Mouse (Mus musculus) embryonic fibroblast, embryonic 13.5 days (primary cell): ENCODE measurements around the gene Mpig6b.

ENCODE experiments used
- CTCF ChIP-seq: IDR thresholded peaks from 2 replicates; pipeline ENCODE4 v1.5.1; 2011; ENCODE audit warnings: mild to moderate bottlenecking, control low read depth, low read length, moderate library complexity, borderline replicate concordance; ENCODE audit not compliant: insufficient read depth
- POLR2A ChIP-seq: IDR thresholded peaks from 2 replicates; pipeline ENCODE4 v1.6.1; 2011; ENCODE audit warnings: low read depth, mild to moderate bottlenecking, control low read depth, low read length, moderate library complexity

DNA sequence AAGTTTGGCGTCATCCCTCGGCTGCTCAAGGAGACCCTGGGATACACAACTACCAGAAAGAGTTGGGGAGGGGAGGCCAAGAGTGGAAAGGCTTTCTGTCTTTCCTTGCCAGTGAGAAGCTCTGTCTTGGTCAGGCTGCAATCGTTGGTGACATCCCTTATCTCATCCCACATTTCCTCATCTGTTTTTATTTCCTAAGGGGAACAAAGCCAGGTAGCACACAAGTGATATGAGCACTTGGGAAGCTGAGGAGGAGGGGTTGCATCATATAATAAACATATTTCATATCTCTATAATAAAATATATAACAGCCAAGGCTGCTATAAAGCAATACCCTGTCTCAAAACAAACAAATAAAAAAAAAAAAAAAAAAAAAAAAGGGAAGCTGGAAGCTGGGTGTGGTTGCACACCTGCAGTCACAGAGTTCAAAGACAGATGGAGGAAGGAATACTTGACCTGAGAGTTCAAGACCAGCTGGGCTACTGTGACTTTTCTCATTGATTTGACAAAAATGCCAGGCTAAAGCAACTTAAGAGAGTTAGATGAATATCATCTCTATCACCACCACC is 18.0 kb upstream of the Mpig6b start:
- TF ChIP-seq CTCF = no peak
- no peak for TF ChIP-seq POLR2A
